Mouse (Mus musculus): ENCODE measurements around the gene Mettl14.

GRCm38 (mm10) chr3:123397562-123398481 is 11.9 kb upstream of the Mettl14 start:
- TF ChIP-seq CTCF (IDR thresholded peaks at IDR 0.05; ENCODE audit: borderline replicate concordance, control insufficient read depth, extremely low read depth, insufficient read depth, low read length, poor library complexity) (no peak), POLR2A (IDR thresholded peaks at IDR 0.05; ENCODE audit: control insufficient read depth, extremely low read depth, insufficient read depth, low read length, poor library complexity) (no peak)
